Mouse (Mus musculus): Measurements from ENCODE around the gene Pank2. TPM values are rescaled to one million over a fixed set of nuclear protein-coding genes. Genes with fewer than 3 reads are reported as not detected.
"Not testable (repeated sequence)": the region's sequence is repeated elsewhere in the genome, so short reads cannot be mapped to it uniquely, and the experiment has no call there.

Pank2 gene
- total RNA-seq, 1 experiment from 2014 or later = 45.9 TPM

- no peak for ATAC-seq (replicated peaks; ENCODE audit: insufficient number of reproducible peaks, low FRiP score, low TSS enrichment, poor library complexity, severe bottlenecking)
Measured at GRCm38 (mm10) chr2:131255738-131256137, 6.6 kb upstream of the Pank2 start.

- no peak for ATAC-seq (replicated peaks; ENCODE audit: insufficient number of reproducible peaks, low FRiP score, low TSS enrichment, poor library complexity, severe bottlenecking)
Measured at GRCm38 (mm10) chr2:131258693-131259092, 3.6 kb upstream of the Pank2 start.

GRCm38 (mm10) chr2:131260544-131261307 lies 1.6 kb upstream of the Pank2 start:
- ATAC-seq (replicated peaks; ENCODE audit: insufficient number of reproducible peaks, low FRiP score, low TSS enrichment, poor library complexity, severe bottlenecking) = no peak

- ATAC-seq (replicated peaks; ENCODE audit: insufficient number of reproducible peaks, low FRiP score, low TSS enrichment, poor library complexity, severe bottlenecking) = no peak
Measured at GRCm38 (mm10) chr2:131261481-131262212, 648 bp upstream of the Pank2 start.

- ATAC-seq (replicated peaks; ENCODE audit: insufficient number of reproducible peaks, low FRiP score, low TSS enrichment, poor library complexity, severe bottlenecking) = no peak
Measured at GRCm38 (mm10) chr2:131262680-131263670, 680 bp downstream of the Pank2 start.

GRCm38 (mm10) chr2:131264027-131264426 lies 1.7 kb downstream of the Pank2 start:
- no peak for ATAC-seq (replicated peaks; ENCODE audit: insufficient number of reproducible peaks, low FRiP score, low TSS enrichment, poor library complexity, severe bottlenecking)

GRCm38 (mm10) chr2:131265056-131265455 lies 2.8 kb downstream of the Pank2 start:
- no peak for ATAC-seq (replicated peaks; ENCODE audit: insufficient number of reproducible peaks, low FRiP score, low TSS enrichment, poor library complexity, severe bottlenecking)

GRCm38 (mm10) chr2:131275493-131275892 lies 13.2 kb downstream of the Pank2 start:
- no peak for ATAC-seq (replicated peaks; ENCODE audit: insufficient number of reproducible peaks, low FRiP score, low TSS enrichment, poor library complexity, severe bottlenecking)

- ATAC-seq (replicated peaks; ENCODE audit: insufficient number of reproducible peaks, low FRiP score, low TSS enrichment, poor library complexity, severe bottlenecking) = no peak
Measured at GRCm38 (mm10) chr2:131276722-131277121, 14.4 kb downstream of the Pank2 start.

GRCm38 (mm10) chr2:131281596-131281995 lies 19.3 kb downstream of the Pank2 start:
- ATAC-seq (replicated peaks; ENCODE audit: insufficient number of reproducible peaks, low FRiP score, low TSS enrichment, poor library complexity, severe bottlenecking) = no peak

- ATAC-seq (replicated peaks; ENCODE audit: insufficient number of reproducible peaks, low FRiP score, low TSS enrichment, poor library complexity, severe bottlenecking) = no peak
Measured at GRCm38 (mm10) chr2:131286276-131286675, 24.0 kb downstream of the Pank2 start.

GRCm38 (mm10) chr2:131290669-131291068 lies 28.4 kb downstream of the Pank2 start:
- ATAC-seq (replicated peaks; ENCODE audit: insufficient number of reproducible peaks, low FRiP score, low TSS enrichment, poor library complexity, severe bottlenecking) = no peak

- no peak for ATAC-seq (replicated peaks; ENCODE audit: insufficient number of reproducible peaks, low FRiP score, low TSS enrichment, poor library complexity, severe bottlenecking)
Measured at GRCm38 (mm10) chr2:131296746-131297261, 34.5 kb downstream of the Pank2 start.

- ATAC-seq (replicated peaks; ENCODE audit: insufficient number of reproducible peaks, low FRiP score, low TSS enrichment, poor library complexity, severe bottlenecking) = not testable (repeated sequence)
Measured at GRCm38 (mm10) chr2:131298674-131299073, 36.4 kb downstream of the Pank2 start.

GRCm38 (mm10) chr2:131300485-131300884 lies 38.2 kb downstream of the Pank2 start:
- no peak for ATAC-seq (replicated peaks; ENCODE audit: insufficient number of reproducible peaks, low FRiP score, low TSS enrichment, poor library complexity, severe bottlenecking)

GRCm38 (mm10) chr2:131301635-131302034 lies 39.3 kb downstream of the Pank2 start:
- ATAC-seq (replicated peaks; ENCODE audit: insufficient number of reproducible peaks, low FRiP score, low TSS enrichment, poor library complexity, severe bottlenecking) = no peak

- no peak for ATAC-seq (replicated peaks; ENCODE audit: insufficient number of reproducible peaks, low FRiP score, low TSS enrichment, poor library complexity, severe bottlenecking)
Measured at GRCm38 (mm10) chr2:131304497-131304896, 42.2 kb downstream of the Pank2 start.

GRCm38 (mm10) chr2:131305226-131305625 lies 42.9 kb downstream of the Pank2 start:
- not testable (repeated sequence) for ATAC-seq (replicated peaks; ENCODE audit: insufficient number of reproducible peaks, low FRiP score, low TSS enrichment, poor library complexity, severe bottlenecking)

GRCm38 (mm10) chr2:131307391-131307790 lies 45.1 kb downstream of the Pank2 start:
- no peak for ATAC-seq (replicated peaks; ENCODE audit: insufficient number of reproducible peaks, low FRiP score, low TSS enrichment, poor library complexity, severe bottlenecking)

Data from monocyte, adult 5-6 weeks (primary cell).